Mouse (Mus musculus): Measurements from ENCODE around the gene Gm21083.
"Not testable (repeated sequence)": the region's sequence is repeated elsewhere in the genome, so short reads cannot be mapped to it uniquely, and the experiment has no call there.

The Gm21083 gene

GRCm38 (mm10) chr5:15628136-15628535 is 51.0 kb downstream of the Gm21083 start:
- DNase-seq (ENCODE audit: low spot score), result not testable (repeated sequence)

- DNase-seq (ENCODE audit: low spot score), result not testable (repeated sequence)
Observed at GRCm38 (mm10) chr5:15630068-15630467, 52.9 kb downstream of the Gm21083 start.
